Mouse (Mus musculus): Measurements from ENCODE around the gene Dntt. TPM values are rescaled to one million over a fixed set of nuclear protein-coding genes. Genes with fewer than 3 reads are reported as not detected.

Dntt gene
- polyA plus RNA-seq, 1 experiment from 2014 or later = not detected

GRCm38 (mm10) chr19:40991626-40992025, 37.4 kb upstream of the Dntt start:
- no peak overlapping the region for H3K4me3 ChIP-seq (ENCODE audit: low read depth, low read length)
- DNase-seq (ENCODE audit: low spot score) (no peak), ATAC-seq (ENCODE audit: low FRiP score, low TSS enrichment) (no peak)
- 72% methylated on average over 7 of the region's 7 CpGs for WGBS
- H3K27ac ChIP-seq (replicated peaks) = no peak overlapping the region
- no peak overlapping the region for H3K4me2 ChIP-seq (replicated peaks; ENCODE audit: low read depth)
- no peaks in the 10 kb centered on the region for H3K27me3 ChIP-seq (ENCODE audit: control insufficient read depth, insufficient read depth, low read length)
- no peaks in the 10 kb centered on the region for H3K9me3 ChIP-seq (ENCODE audit: control insufficient read depth, low read length)
- H3K4me1 ChIP-seq (replicated peaks; ENCODE audit: control insufficient read depth, insufficient read depth) = no peaks in the 10 kb centered on the region
- TF ChIP-seq CTCF (IDR thresholded peaks at IDR 0.05; ENCODE audit: low read depth) = no peak
- TF ChIP-seq EP300 (optimal IDR thresholded peaks at IDR 0.05) = no peak
- no peak overlapping the region for H3K9ac ChIP-seq (ENCODE audit: low read length)
- H3K36me3 ChIP-seq (ENCODE audit: control insufficient read depth, insufficient read depth, low read length) = no peaks in the 10 kb centered on the region

GRCm38 (mm10) chr19:40992096-40992495, 37.0 kb upstream of the Dntt start:
- no peak overlapping the region for H3K4me2 ChIP-seq (replicated peaks; ENCODE audit: low read depth)
- no peak overlapping the region for H3K9ac ChIP-seq (ENCODE audit: low read length)
- no peak for DNase-seq (ENCODE audit: low spot score)
- no peaks in the 10 kb centered on the region for H3K36me3 ChIP-seq (ENCODE audit: control insufficient read depth, insufficient read depth, low read length)
- H3K27ac ChIP-seq (replicated peaks) = no peak overlapping the region
- WGBS = 86% methylated on average over 11 of the region's 11 CpGs
- H3K4me1 ChIP-seq (replicated peaks; ENCODE audit: control insufficient read depth, insufficient read depth) = no peaks in the 10 kb centered on the region
- TF ChIP-seq EP300 (optimal IDR thresholded peaks at IDR 0.05) (no peak), CTCF (IDR thresholded peaks at IDR 0.05; ENCODE audit: low read depth) (no peak)
- no peak overlapping the region for H3K4me3 ChIP-seq (ENCODE audit: low read depth, low read length)
- no peak for ATAC-seq (ENCODE audit: low FRiP score, low TSS enrichment)
- no peaks in the 10 kb centered on the region for H3K9me3 ChIP-seq (ENCODE audit: control insufficient read depth, low read length)
- H3K27me3 ChIP-seq (ENCODE audit: control insufficient read depth, insufficient read depth, low read length) = no peaks in the 10 kb centered on the region

DNA sequence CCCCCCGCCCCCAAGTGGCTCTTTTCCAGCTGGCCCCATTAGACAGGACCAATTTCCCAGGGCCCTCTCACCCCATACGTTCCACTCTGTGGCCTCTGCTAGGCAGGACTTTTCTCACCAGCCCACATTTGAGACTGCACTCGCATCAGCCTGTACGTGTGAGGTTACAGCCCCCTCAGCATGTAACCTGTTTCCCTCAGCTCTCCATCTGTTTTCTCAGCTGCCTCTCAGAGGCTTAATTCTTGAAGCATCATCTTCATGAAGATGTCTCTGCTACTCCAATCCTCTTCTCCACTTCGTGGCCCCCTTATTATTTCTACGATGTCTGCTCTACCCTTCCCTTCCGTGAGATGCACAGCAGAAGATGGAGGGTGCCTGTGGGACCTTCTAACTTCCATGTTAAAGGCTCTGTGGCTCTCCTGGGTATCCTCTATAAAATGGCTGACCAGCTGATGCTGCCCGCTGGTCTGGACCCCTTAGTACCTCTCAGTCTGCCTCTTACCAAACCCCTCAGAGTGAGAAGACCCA, 36.5 kb upstream of the Dntt start:
- TF ChIP-seq CTCF (IDR thresholded peaks at IDR 0.05; ENCODE audit: low read depth) (no peak), EP300 (optimal IDR thresholded peaks at IDR 0.05) (no peak)
- WGBS = 76% methylated on average over 7 of the region's 8 CpGs
- H3K4me2 ChIP-seq (replicated peaks; ENCODE audit: low read depth) = no peak overlapping the region
- no peak for DNase-seq (ENCODE audit: low spot score)
- H3K27ac ChIP-seq (replicated peaks) = no peak overlapping the region
- H3K36me3 ChIP-seq (ENCODE audit: control insufficient read depth, insufficient read depth, low read length) = no peaks in the 10 kb centered on the region
- ATAC-seq (ENCODE audit: low FRiP score, low TSS enrichment) = no peak
- H3K4me3 ChIP-seq (ENCODE audit: low read depth, low read length) = no peak overlapping the region
- H3K4me1 ChIP-seq (replicated peaks; ENCODE audit: control insufficient read depth, insufficient read depth) = no peaks in the 10 kb centered on the region
- no peaks in the 10 kb centered on the region for H3K9me3 ChIP-seq (ENCODE audit: control insufficient read depth, low read length)
- no peak overlapping the region for H3K9ac ChIP-seq (ENCODE audit: low read length)
- no peaks in the 10 kb centered on the region for H3K27me3 ChIP-seq (ENCODE audit: control insufficient read depth, insufficient read depth, low read length)

DNA sequence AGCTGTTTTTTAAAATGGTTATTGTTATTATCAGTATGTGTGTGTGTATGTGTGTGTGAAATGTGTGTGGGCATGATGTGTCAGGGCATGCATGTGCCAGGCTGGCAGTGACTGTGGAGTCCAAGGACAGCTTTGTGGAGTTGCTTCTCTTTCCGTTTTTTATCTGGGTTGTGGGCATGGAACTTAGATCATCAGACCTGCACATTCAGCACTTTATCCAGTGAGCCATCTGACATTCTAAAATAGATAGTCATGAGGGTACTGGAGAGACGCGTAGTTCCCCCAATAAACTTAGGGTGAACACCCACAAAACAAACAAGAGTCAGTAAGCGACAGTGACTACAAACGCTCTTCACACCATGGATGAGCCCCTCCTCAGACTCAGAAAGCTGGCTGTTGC, 35.7 kb upstream of the Dntt start:
- no peaks in the 10 kb centered on the region for H3K27me3 ChIP-seq (ENCODE audit: control insufficient read depth, insufficient read depth, low read length)
- H3K4me1 ChIP-seq (replicated peaks; ENCODE audit: control insufficient read depth, insufficient read depth) = no peaks in the 10 kb centered on the region
- TF ChIP-seq CTCF (IDR thresholded peaks at IDR 0.05; ENCODE audit: low read depth) (no peak), EP300 (optimal IDR thresholded peaks at IDR 0.05) (no peak)
- H3K4me2 ChIP-seq (replicated peaks; ENCODE audit: low read depth) = no peak overlapping the region
- DNase-seq (ENCODE audit: low spot score) = no peak
- H3K9ac ChIP-seq (ENCODE audit: low read length) = no peak overlapping the region
- no peaks in the 10 kb centered on the region for H3K9me3 ChIP-seq (ENCODE audit: control insufficient read depth, low read length)
- WGBS = 69% methylated on average over 5 of the region's 5 CpGs
- no peak for ATAC-seq (ENCODE audit: low FRiP score, low TSS enrichment)
- no peak overlapping the region for H3K27ac ChIP-seq (replicated peaks)
- H3K36me3 ChIP-seq (ENCODE audit: control insufficient read depth, insufficient read depth, low read length) = no peaks in the 10 kb centered on the region
- H3K4me3 ChIP-seq (ENCODE audit: low read depth, low read length) = no peak overlapping the region

GRCm38 (mm10) chr19:40994057-40994585, 35.0 kb upstream of the Dntt start, which contains the start of gene Blnk:
Gene Blnk (minus strand): TSS chr19:40994535.
- H3K4me2 ChIP-seq (replicated peaks; ENCODE audit: low read depth) = no peak within 1 kb of the TSS; the same call in 1 of the 2 replicates
- TF ChIP-seq EP300 (optimal IDR thresholded peaks at IDR 0.05) (no peak), CTCF (IDR thresholded peaks at IDR 0.05; ENCODE audit: low read depth) (no peak)
- no peak within 1 kb of the TSS for H3K9ac ChIP-seq (ENCODE audit: low read length)
- no peaks in the 10 kb centered on the region for H3K27me3 ChIP-seq (ENCODE audit: control insufficient read depth, insufficient read depth, low read length)
- H3K4me1 ChIP-seq (replicated peaks; ENCODE audit: control insufficient read depth, insufficient read depth) = no peaks in the 10 kb centered on the region
- 0 out of 2 replicates have a peak within 1 kb of the TSS, but pooled peaks have one; percentile 5 for H3K27ac ChIP-seq (replicated peaks)
- DNase-seq (ENCODE audit: low spot score) (peak; percentile 79), ATAC-seq (ENCODE audit: low FRiP score, low TSS enrichment) (peak; percentile 87)
- no peaks in the 10 kb centered on the region for H3K9me3 ChIP-seq (ENCODE audit: control insufficient read depth, low read length)
- H3K36me3 ChIP-seq (ENCODE audit: control insufficient read depth, insufficient read depth, low read length) = no peaks in the 10 kb centered on the region
- no peak within 1 kb of the TSS for H3K4me3 ChIP-seq (ENCODE audit: low read depth, low read length)
- WGBS = 24% methylated on average over 8 of the region's 8 CpGs

DNA sequence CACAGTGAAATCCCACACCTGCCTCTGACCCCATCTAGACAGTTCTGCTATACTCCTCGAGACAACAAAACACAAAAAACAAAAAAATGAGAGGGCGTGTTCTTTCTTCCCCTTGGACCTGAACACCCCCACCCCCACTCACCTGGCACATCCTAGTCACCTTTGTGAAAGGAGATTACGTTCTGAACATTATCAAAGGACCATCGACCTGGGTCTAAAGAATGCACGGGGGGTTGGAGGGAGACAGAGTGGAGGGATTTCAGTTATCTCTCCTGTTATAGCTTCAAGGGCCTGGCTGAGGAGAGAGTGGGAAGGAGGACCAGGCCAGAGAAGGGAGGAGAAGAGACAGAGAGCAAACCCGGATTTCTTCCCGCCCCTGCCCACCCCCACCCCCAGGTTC, 34.2 kb upstream of the Dntt start:
- Histone ChIP-seq H3K4me1 (replicated peaks; ENCODE audit: control insufficient read depth, insufficient read depth) (no peaks in the 10 kb centered on the region), H3K9me3 (ENCODE audit: control insufficient read depth, low read length) (no peaks in the 10 kb centered on the region), H3K27me3 (ENCODE audit: control insufficient read depth, insufficient read depth, low read length) (no peaks in the 10 kb centered on the region), H3K4me3 (ENCODE audit: low read depth, low read length) (no peak overlapping the region), H3K4me2 (replicated peaks; ENCODE audit: low read depth) (no peak overlapping the region), H3K36me3 (ENCODE audit: control insufficient read depth, insufficient read depth, low read length) (no peaks in the 10 kb centered on the region), H3K27ac (replicated peaks) (no peak overlapping the region), H3K9ac (ENCODE audit: low read length) (no peak overlapping the region)
- WGBS = 46% methylated on average over 7 of the region's 7 CpGs
- DNase-seq (ENCODE audit: low spot score) (no peak), ATAC-seq (ENCODE audit: low FRiP score, low TSS enrichment) (no peak)
- TF ChIP-seq CTCF (IDR thresholded peaks at IDR 0.05; ENCODE audit: low read depth) (no peak), EP300 (optimal IDR thresholded peaks at IDR 0.05) (no peak)
